Mouse (Mus musculus): ENCODE measurements at regions not wholly inside any gene's neighbourhood (a gene's known extent, or its start where the extent isn't known, plus 50 kb on each side); places are given as distances from the start of the nearest gene placed in this dataset.

- Histone ChIP-seq H3K4me1 (peaks cover 19% of the 10 kb centered on the region), H3K4me2 (no peak overlapping the region), H3K4me3 (no peak overlapping the region), H3K36me3 (no peaks in the 10 kb centered on the region), H3K27ac (no peak overlapping the region), H3K9me3 (no peaks in the 10 kb centered on the region), H3K27me3 (no peaks in the 10 kb centered on the region), H3K9ac (no peak overlapping the region)
- WGBS: 18% methylated on average over 4 of the region's 4 CpGs
- ATAC-seq (ENCODE audit: borderline replicate concordance, extremely low read depth, low FRiP score, low TSS enrichment): peak; percentile 35; the same call in 1 of the 2 replicates
These were observed 340.1 kb downstream of the Epha4 start for GRCm38 (mm10) chr1:77174801-77175200.

- no peak overlapping the region for H3K4me3 ChIP-seq
- no peaks in the 10 kb centered on the region for H3K27me3 ChIP-seq
- WGBS: 17% methylated on average over 3 of the region's 3 CpGs
- no peak overlapping the region for H3K4me2 ChIP-seq
- H3K27ac ChIP-seq: no peak overlapping the region
- H3K36me3 ChIP-seq: no peaks in the 10 kb centered on the region
- no peaks in the 10 kb centered on the region for H3K9me3 ChIP-seq
- H3K9ac ChIP-seq: no peak overlapping the region
- peaks cover 19% of the 10 kb centered on the region for H3K4me1 ChIP-seq
- ATAC-seq (ENCODE audit: borderline replicate concordance, extremely low read depth, low FRiP score, low TSS enrichment): no peak
These were observed 339.7 kb downstream of the Epha4 start for GRCm38 (mm10) chr1:77175214-77175613.

- Histone ChIP-seq H3K4me2 (no peak overlapping the region), H3K9me3 (no peaks in the 10 kb centered on the region), H3K4me3 (no peak overlapping the region), H3K36me3 (no peaks in the 10 kb centered on the region), H3K4me1 (peaks cover 19% of the 10 kb centered on the region), H3K27ac (no peak overlapping the region), H3K9ac (no peak overlapping the region), H3K27me3 (no peaks in the 10 kb centered on the region)
- 91% methylated on average over 2 of the region's 2 CpGs for WGBS
- ATAC-seq (ENCODE audit: borderline replicate concordance, extremely low read depth, low FRiP score, low TSS enrichment): no peak
These were observed 338.4 kb downstream of the Epha4 start for GRCm38 (mm10) chr1:77176516-77176915.

GRCm38 (mm10) chr1:77183965-77184364 is 330.9 kb downstream of the Epha4 start:
- Histone ChIP-seq H3K27ac (no peak overlapping the region), H3K4me3 (no peak overlapping the region), H3K4me2 (no peak overlapping the region), H3K9ac (no peak overlapping the region), H3K9me3 (no peaks in the 10 kb centered on the region), H3K4me1 (0 out of 2 replicates have a peak, but pooled peaks cover 9% of the 10 kb centered on the region), H3K27me3 (no peaks in the 10 kb centered on the region), H3K36me3 (no peaks in the 10 kb centered on the region)
- 63% methylated on average over 2 of the region's 2 CpGs for WGBS
- no peak for ATAC-seq (ENCODE audit: borderline replicate concordance, extremely low read depth, low FRiP score, low TSS enrichment)

GRCm38 (mm10) chr1:77190141-77190540 is 324.7 kb downstream of the Epha4 start:
- WGBS: 27% methylated on average over 3 of the region's 3 CpGs

GRCm38 (mm10) chr1:77201321-77201917 is 313.5 kb downstream of the Epha4 start:
- Histone ChIP-seq H3K9ac (no peak overlapping the region), H3K27ac (no peak overlapping the region), H3K9me3 (no peaks in the 10 kb centered on the region), H3K4me1 (peaks cover 7% of the 10 kb centered on the region), H3K27me3 (no peaks in the 10 kb centered on the region), H3K4me2 (no peak overlapping the region), H3K4me3 (no peak overlapping the region), H3K36me3 (no peaks in the 10 kb centered on the region)
- no peak for ATAC-seq (ENCODE audit: borderline replicate concordance, extremely low read depth, low FRiP score, low TSS enrichment)
- WGBS: 65% methylated on average over 3 of the region's 3 CpGs

More at GRCm38 (mm10) chr1:77190141-77190540, 324.7 kb downstream of the Epha4 start:
- no peak for ATAC-seq (ENCODE audit: borderline replicate concordance, extremely low read depth, low FRiP score, low TSS enrichment)
- no peaks in the 10 kb centered on the region for H3K9me3 ChIP-seq
- no peaks in the 10 kb centered on the region for H3K36me3 ChIP-seq
- no peaks in the 10 kb centered on the region for H3K27me3 ChIP-seq
- no peak overlapping the region for H3K9ac ChIP-seq
- no peak overlapping the region for H3K4me2 ChIP-seq
- H3K4me1 ChIP-seq: 0 out of 2 replicates have a peak, but pooled peaks cover 3% of the 10 kb centered on the region
- no peak overlapping the region for H3K27ac ChIP-seq
- no peak overlapping the region for H3K4me3 ChIP-seq

GRCm38 (mm10) chr1:77202948-77203347 is 311.9 kb downstream of the Epha4 start:
- Histone ChIP-seq H3K4me3 (no peak overlapping the region), H3K36me3 (no peaks in the 10 kb centered on the region), H3K4me1 (0 out of 2 replicates have a peak, but pooled peaks cover 5% of the 10 kb centered on the region), H3K27ac (no peak overlapping the region), H3K9me3 (no peaks in the 10 kb centered on the region), H3K27me3 (no peaks in the 10 kb centered on the region), H3K4me2 (no peak overlapping the region), H3K9ac (no peak overlapping the region)
- 66% methylated on average over 4 of the region's 4 CpGs for WGBS
- no peak for ATAC-seq (ENCODE audit: borderline replicate concordance, extremely low read depth, low FRiP score, low TSS enrichment)

- no peak for ATAC-seq (ENCODE audit: borderline replicate concordance, extremely low read depth, low FRiP score, low TSS enrichment)
- H3K27ac ChIP-seq: no peak overlapping the region
- no peaks in the 10 kb centered on the region for H3K9me3 ChIP-seq
- WGBS: 71% methylated on average over 1 of the region's 1 CpGs
- H3K27me3 ChIP-seq: no peaks in the 10 kb centered on the region
- H3K4me3 ChIP-seq: no peak overlapping the region
- no peaks in the 10 kb centered on the region for H3K36me3 ChIP-seq
- 0 out of 2 replicates have a peak, but pooled peaks cover 5% of the 10 kb centered on the region for H3K4me1 ChIP-seq
- H3K9ac ChIP-seq: no peak overlapping the region
- no peak overlapping the region for H3K4me2 ChIP-seq
These were observed 308.4 kb downstream of the Epha4 start for GRCm38 (mm10) chr1:77206535-77206934.

- Histone ChIP-seq H3K27me3 (no peaks in the 10 kb centered on the region), H3K27ac (no peak overlapping the region), H3K4me3 (no peak overlapping the region), H3K4me1 (peaks cover 14% of the 10 kb centered on the region), H3K9me3 (no peaks in the 10 kb centered on the region), H3K9ac (no peak overlapping the region), H3K4me2 (no peak overlapping the region), H3K36me3 (no peaks in the 10 kb centered on the region)
- 87% methylated on average over 3 of the region's 3 CpGs for WGBS
- no peak for ATAC-seq (ENCODE audit: borderline replicate concordance, extremely low read depth, low FRiP score, low TSS enrichment)
These were observed 305.5 kb downstream of the Epha4 start for GRCm38 (mm10) chr1:77209395-77209794.

GRCm38 (mm10) chr1:77213462-77214098 is 301.3 kb downstream of the Epha4 start:
- Histone ChIP-seq H3K4me3 (peak overlapping the region; percentile 14; the same call in 1 of the 2 replicates), H3K9ac (no peak overlapping the region)
- ATAC-seq (ENCODE audit: borderline replicate concordance, extremely low read depth, low FRiP score, low TSS enrichment): peak; percentile 31; the same call in 1 of the 2 replicates

GRCm38 (mm10) chr1:77219488-77220321 is 295.2 kb downstream of the Epha4 start:
- Histone ChIP-seq H3K27me3 (no peaks in the 10 kb centered on the region), H3K4me1 (peaks cover 14% of the 10 kb centered on the region; the same call in 1 of the 2 replicates), H3K9me3 (no peaks in the 10 kb centered on the region), H3K27ac (no peak overlapping the region), H3K4me3 (no peak overlapping the region), H3K4me2 (no peak overlapping the region), H3K36me3 (no peaks in the 10 kb centered on the region), H3K9ac (no peak overlapping the region)
- ATAC-seq (ENCODE audit: borderline replicate concordance, extremely low read depth, low FRiP score, low TSS enrichment): no peak
- WGBS: 58% methylated on average over 3 of the region's 3 CpGs

More at GRCm38 (mm10) chr1:77213462-77214098, 301.3 kb downstream of the Epha4 start:
- WGBS: 13% methylated on average over 8 of the region's 8 CpGs
- H3K9me3 ChIP-seq: no peaks in the 10 kb centered on the region
- peak overlapping the region; percentile 62 for H3K27ac ChIP-seq
- no peaks in the 10 kb centered on the region for H3K36me3 ChIP-seq
- peaks cover 20% of the 10 kb centered on the region for H3K4me1 ChIP-seq
- H3K27me3 ChIP-seq: no peaks in the 10 kb centered on the region
- peak overlapping the region; percentile 45 for H3K4me2 ChIP-seq

- no peaks in the 10 kb centered on the region for H3K36me3 ChIP-seq
- no peak for ATAC-seq (ENCODE audit: borderline replicate concordance, extremely low read depth, low FRiP score, low TSS enrichment)
- peaks cover 15% of the 10 kb centered on the region; the same call in 1 of the 2 replicates for H3K4me1 ChIP-seq
- no peak overlapping the region for H3K9ac ChIP-seq
- H3K27me3 ChIP-seq: no peaks in the 10 kb centered on the region
- no peak overlapping the region for H3K4me3 ChIP-seq
- no peaks in the 10 kb centered on the region for H3K9me3 ChIP-seq
- no peak overlapping the region for H3K4me2 ChIP-seq
- H3K27ac ChIP-seq: no peak overlapping the region
- WGBS: 50% methylated on average over 1 of the region's 1 CpGs
These were observed 294.6 kb downstream of the Epha4 start for GRCm38 (mm10) chr1:77220322-77220590.

All from lung, embryonic 15.5 days (tissue).